Mouse (Mus musculus): ENCODE results near the gene Vps25. TPM values are rescaled to one million over a fixed set of nuclear protein-coding genes. Genes with fewer than 3 reads are reported as not detected.

The Vps25 gene
- 109 and 141 TPM in 2 replicates for polyA plus RNA-seq (2012; ENCODE audit: insufficient read depth, insufficient read length, missing spikeins)

DNA sequence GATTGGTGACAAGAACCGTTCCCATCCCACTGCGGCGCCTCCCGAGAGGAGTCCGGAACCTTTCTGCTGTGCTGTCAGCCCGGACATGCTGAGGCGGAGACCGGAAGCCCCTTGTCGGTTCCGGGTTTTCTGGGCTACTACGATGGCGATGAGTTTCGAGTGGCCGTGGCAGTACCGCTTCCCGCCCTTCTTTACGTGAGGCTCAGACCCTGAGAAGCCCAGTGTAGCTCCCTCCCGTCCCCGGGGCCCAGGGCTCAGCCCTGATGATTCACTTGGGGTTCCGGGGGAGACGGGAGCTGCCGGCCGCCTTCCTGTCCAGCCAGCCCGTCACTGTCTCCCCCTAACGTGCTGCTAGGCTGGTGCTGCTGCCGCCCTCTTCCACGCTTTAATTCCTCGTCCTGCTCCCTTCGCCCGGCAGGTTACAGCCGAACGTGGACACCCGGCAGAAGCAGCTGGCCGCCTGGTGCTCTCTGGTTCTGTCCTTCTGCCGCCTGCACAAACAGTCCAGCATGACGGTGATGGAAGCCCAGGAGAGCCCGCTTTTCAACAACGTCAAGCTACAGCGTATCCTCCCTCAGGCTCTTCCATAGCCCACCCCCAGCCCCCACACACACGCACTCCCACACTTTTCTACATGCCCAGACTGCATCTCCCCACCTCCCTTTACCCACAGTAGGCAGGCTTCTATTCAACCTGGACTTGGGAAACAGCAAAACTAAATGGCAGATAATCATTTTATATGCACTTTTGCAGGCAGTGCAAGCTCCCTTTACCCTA is at the start of gene Vps25:
Gene Vps25, plus strand, starts transcription at position 95 of the 777 bp plus-strand sequence.
- H3K27ac ChIP-seq (replicated peaks; ENCODE audit: low read depth, low read length) = peak within 1 kb of the TSS; percentile 90
- peak within 1 kb of the TSS; percentile 99 for H3K4me3 ChIP-seq (ENCODE audit: insufficient read depth, low read depth, low read length)
- H3K4me1 ChIP-seq (ENCODE audit: control insufficient read depth, insufficient read depth, insufficient read length, low read length) = 0 out of 2 replicates have a peak, but pooled peaks cover 2% of the 10 kb centered on the region

DNA sequence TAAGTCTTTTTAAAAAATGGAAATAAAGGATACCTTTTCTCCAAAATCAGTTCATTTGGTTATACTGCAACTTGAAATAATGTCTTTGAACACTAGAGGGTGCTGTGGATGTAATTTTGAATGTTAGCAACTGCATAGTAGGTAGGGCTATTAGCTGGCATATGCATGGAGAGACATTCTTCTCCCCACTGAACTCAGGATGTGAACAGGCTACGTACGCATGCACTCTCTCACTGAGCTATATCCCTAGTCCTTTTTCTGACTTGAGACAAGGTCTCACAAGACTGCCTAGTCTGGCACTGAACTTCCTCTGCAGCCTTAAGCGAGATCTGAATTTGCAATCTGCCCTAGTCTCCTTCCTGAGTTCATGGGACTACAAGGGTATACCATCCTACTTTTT is 41.5 kb upstream of the Vps25 start:
- 0 out of 2 replicates have a peak, but pooled peaks cover 3% of the 10 kb centered on the region for H3K4me1 ChIP-seq (ENCODE audit: control insufficient read depth, insufficient read depth, insufficient read length, low read length)
- H3K4me3 ChIP-seq (ENCODE audit: insufficient read depth, low read depth, low read length) = no peak overlapping the region
- peak overlapping the region; percentile 42 for H3K27ac ChIP-seq (replicated peaks; ENCODE audit: low read depth, low read length)

DNA sequence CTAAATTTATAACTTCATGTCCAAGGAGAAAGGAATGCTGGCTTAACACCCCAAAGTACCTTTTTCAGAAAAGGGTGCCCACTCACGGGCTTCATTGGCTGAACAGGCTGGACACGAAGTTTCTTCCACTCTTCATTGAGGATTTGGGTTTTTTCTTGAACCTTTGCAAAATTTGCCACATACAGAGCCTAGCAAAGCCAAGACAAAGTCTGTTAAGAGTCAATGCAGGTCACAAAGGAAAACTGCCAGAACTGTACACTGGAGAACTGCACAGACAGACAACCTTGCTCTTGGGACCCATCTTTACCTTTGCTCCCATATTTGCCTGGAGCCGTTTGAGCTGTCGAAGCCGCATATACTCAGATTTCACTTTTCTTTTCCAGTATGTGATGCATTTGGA is 36.6 kb upstream of the Vps25 start:
- H3K4me1 ChIP-seq (ENCODE audit: control insufficient read depth, insufficient read depth, insufficient read length, low read length) = peaks cover 12% of the 10 kb centered on the region
- H3K27ac ChIP-seq (replicated peaks; ENCODE audit: low read depth, low read length) = peak overlapping the region; percentile 84
- H3K4me3 ChIP-seq (ENCODE audit: insufficient read depth, low read depth, low read length) = no peak overlapping the region

DNA sequence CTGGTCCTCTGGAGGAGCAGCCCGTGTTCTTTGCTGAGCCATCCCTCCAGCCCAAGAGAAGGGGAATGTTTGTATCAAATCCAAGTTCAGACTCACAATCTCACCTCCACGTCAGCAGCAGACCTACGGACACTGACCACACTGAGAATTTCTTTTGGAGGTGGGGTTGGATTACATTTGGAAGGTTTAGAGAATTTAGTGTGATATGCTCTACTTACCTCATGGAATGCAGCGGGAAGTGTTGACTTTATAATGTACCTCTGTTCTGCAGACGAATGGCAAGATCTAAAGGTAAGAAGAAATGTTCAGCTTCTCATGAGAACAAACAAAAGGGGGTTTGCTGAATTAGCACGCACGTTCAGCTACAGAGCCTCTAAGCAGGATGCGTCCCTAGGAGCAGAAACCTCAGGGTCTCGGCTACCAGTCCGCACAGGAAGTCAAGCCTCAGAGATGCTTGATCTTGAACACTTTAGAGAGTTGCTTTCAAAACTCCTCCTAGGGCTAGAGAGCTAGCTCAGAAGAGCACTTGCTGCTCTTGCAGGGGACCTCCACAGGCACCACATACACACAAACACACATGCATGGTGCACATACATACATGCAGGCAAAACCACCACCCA is 35.0 kb upstream of the Vps25 start:
- H3K27ac ChIP-seq (replicated peaks; ENCODE audit: low read depth, low read length) = peak overlapping the region; percentile 47
- no peak overlapping the region for H3K4me3 ChIP-seq (ENCODE audit: insufficient read depth, low read depth, low read length)
- peaks cover 12% of the 10 kb centered on the region for H3K4me1 ChIP-seq (ENCODE audit: control insufficient read depth, insufficient read depth, insufficient read length, low read length)

DNA sequence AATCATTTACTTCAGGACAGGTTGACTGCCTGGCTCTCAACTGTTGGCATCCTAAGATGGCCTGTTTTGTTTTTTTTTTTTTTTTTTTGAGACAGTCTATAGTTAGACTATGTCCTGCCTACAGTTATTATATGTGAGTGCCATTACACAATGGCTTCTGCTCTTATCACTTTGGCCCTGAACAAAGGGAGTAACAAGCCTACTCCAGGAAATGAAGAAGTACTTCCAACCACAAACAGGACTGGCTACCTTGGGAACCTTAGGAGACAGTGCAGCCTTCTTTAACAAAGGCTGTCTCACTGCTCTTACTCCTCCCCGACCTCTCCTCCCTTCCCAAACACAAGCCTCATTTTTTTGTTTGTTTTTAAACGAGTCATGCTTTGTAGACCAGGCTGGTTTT is 32.7 kb upstream of the Vps25 start:
- peak overlapping the region; percentile 71 for H3K27ac ChIP-seq (replicated peaks; ENCODE audit: low read depth, low read length)
- H3K4me1 ChIP-seq (ENCODE audit: control insufficient read depth, insufficient read depth, insufficient read length, low read length) = peaks cover 8% of the 10 kb centered on the region
- no peak overlapping the region for H3K4me3 ChIP-seq (ENCODE audit: insufficient read depth, low read depth, low read length)

DNA sequence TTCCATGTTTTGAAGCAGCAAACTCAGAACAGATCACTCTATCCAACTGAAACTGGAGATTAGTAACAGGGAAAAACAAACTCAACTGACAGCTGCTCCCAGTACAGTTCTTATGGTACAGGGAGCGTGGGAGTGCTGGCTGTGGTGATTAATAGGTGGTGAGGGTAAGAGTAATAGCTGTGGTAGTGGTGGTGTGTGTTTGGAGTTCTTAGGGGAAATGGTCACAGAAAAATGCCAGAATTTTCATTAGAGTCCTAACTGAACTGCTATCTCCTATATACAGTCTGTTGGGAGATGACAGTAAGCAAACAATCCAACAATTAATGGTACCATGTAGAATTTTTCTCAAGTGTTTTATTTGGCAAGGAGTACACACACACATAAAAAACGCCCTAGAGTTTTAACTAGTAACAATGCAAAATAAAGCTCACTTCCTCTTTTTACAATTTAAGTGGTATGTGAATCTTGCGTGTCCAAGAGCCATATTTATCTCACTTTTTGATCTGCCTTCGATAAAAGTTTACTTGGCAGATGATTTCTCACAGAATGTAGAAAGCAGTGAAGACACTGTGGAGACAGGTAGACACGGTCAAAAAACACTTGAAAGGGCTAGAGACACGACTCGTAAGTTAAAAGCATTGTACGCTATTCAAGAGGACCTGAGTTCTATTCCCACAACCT is 32.1 kb upstream of the Vps25 start:
- H3K4me3 ChIP-seq (ENCODE audit: insufficient read depth, low read depth, low read length) = no peak overlapping the region
- peak overlapping the region; percentile 71 for H3K27ac ChIP-seq (replicated peaks; ENCODE audit: low read depth, low read length)
- H3K4me1 ChIP-seq (ENCODE audit: control insufficient read depth, insufficient read depth, insufficient read length, low read length) = peaks cover 8% of the 10 kb centered on the region

DNA sequence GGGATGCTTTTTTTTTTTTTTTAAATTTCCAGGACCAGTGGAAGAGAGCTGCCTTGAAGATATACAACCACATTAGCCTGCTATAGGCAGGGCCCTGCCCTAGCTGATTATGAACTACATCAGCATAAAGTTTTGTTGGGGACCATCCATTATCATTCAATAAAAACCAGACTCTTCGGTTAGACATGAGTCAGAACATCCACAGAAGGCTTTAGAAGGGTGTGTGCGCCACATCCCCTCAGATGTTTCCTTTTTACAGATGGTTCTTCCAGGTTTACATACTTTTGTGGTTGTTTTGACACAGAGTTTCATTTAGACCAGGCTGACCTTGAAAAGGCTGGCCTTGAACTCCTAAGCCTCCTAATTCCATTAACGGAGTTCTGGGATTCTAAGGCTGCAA is 29.2 kb upstream of the Vps25 start:
- H3K4me3 ChIP-seq (ENCODE audit: insufficient read depth, low read depth, low read length) = peak overlapping the region; percentile 20; the same call in 1 of the 2 replicates
- peak overlapping the region; percentile 89 for H3K27ac ChIP-seq (replicated peaks; ENCODE audit: low read depth, low read length)
- peaks cover 7% of the 10 kb centered on the region; the same call in 1 of the 2 replicates for H3K4me1 ChIP-seq (ENCODE audit: control insufficient read depth, insufficient read depth, insufficient read length, low read length)

DNA sequence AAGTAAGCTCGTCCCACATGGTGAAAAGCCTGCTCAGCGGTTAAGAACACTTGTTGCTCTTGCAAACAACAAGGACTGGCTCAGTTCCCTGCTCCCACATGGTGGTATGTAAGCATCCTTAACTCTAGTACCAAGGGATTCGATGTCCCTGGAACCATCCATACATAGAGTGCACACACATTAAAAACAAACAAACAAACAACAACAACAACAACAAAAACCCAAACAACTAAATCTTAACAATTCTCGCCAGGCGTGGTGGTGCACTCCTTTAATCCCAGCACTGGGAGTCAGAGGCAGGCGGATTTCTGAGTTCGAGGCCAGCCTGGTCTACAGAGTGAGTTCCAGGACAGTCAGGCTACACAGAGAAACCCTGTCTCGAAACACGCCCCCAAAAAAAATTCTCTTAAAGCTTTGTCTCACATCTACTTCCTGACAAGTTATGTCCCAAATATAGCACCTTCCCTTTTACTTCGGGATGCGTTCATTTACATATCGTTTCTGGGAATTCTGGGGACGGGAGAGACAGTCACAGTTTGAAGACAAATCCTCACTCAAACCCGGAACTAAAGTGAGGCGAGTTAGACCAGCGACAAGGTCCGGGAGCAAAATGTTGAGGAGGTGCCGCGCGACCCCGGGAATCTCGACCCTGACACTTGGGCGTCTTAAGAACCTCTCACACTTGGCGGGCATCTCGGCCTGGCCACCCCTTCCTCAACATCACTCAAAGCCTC is 28.0 kb upstream of the Vps25 start:
- H3K27ac ChIP-seq (replicated peaks; ENCODE audit: low read depth, low read length) = peak overlapping the region; percentile 89

DNA sequence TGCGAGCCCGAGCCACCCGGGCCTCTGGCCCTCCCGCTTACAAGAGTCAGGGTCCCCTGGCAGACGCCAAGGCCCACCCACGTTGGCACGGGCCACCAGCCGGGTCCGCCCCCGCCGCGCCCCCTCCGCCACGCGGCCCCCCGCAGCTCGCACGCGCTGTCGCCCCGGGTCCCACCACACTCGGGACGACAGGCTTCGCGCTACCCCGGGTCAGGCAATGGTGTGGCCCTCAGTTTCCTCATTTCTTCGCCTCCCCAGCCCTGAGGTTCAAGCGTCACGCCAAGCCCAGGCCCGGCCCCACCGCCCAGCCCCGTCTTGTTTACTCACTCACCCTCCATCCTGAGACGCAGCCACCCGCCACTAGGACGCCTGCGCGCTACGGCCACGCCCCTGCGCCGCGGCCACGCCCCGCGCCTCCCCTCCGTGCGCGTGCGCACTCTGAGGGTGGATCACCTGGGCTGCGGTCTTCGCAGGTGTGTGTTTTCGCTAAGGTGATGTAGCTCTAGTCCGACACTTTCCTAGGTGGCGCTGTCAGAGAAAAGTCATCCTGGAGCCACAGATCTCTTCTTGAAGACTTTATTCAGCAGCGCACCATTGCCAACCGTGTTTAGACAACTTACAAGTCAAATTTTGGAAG is 27.3 kb upstream of the Vps25 start, which contains the start of gene Ezh1:
Gene Ezh1, minus strand, starts transcription at position 399 of the 637 bp plus-strand sequence.
- Histone ChIP-seq H3K27ac (replicated peaks; ENCODE audit: low read depth, low read length) (peak within 1 kb of the TSS; percentile 89), H3K4me1 (ENCODE audit: control insufficient read depth, insufficient read depth, insufficient read length, low read length) (peaks cover 12% of the 10 kb centered on the region), H3K4me3 (ENCODE audit: insufficient read depth, low read depth, low read length) (peak within 1 kb of the TSS; percentile 78)

More for the DNA sequence above, 28.0 kb upstream of the Vps25 start:
- H3K4me3 ChIP-seq (ENCODE audit: insufficient read depth, low read depth, low read length) = peak overlapping the region; percentile 78
- H3K4me1 ChIP-seq (ENCODE audit: control insufficient read depth, insufficient read depth, insufficient read length, low read length) = peaks cover 15% of the 10 kb centered on the region

DNA sequence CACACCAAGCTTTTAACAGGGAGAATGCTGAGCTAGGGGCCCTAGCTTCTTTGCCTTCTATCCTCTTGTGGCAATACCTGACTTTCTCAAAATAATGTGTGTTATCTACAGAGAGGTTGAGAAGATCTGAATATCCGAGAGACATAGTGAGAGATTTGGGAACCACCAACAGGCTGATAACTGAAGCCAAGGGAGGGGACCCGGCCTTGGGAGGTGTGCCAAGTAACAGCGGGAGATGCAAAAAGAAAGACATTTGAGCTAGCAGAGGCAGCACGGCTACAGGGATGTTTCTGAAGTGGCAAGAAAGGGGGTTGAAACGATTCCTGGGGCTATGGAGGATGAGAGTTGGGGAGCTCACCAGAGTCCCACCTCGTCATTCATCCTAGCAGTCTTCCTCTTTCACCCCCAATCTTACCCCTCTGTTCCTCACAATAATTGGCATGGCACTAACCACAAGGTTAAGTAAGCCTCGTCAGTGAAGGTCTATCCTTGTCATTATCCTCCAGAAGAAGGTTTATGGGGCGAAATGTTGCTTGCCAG is 24.1 kb upstream of the Vps25 start:
- Histone ChIP-seq H3K27ac (replicated peaks; ENCODE audit: low read depth, low read length) (peak overlapping the region; percentile 99), H3K4me3 (ENCODE audit: insufficient read depth, low read depth, low read length) (0 out of 2 replicates have a peak overlapping the region, but pooled peaks have one; percentile 15)

DNA sequence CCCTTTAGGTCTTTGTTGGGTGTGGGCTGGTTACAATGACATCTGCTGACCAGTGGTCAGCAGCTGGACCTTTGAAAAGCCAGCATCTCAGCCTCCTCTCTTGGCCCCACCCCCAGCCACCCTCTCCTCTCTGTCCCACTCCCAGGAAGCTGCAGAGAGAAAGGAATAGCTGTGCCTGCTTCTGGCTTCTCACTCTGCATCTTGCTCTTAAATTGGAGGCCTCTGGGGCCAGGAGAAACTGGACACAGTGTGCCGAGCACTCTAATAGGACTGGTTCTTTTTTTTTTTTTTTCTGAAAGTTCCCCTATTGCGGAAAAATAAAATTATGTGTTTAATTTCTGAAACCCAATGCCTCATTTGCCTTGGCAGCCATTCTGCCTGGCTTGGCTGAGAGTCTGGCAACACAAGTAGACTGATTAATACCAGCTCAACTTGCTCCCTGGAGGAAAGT is 23.4 kb upstream of the Vps25 start:
- Histone ChIP-seq H3K4me3 (ENCODE audit: insufficient read depth, low read depth, low read length) (peak overlapping the region; percentile 53; the same call in 1 of the 2 replicates), H3K4me1 (ENCODE audit: control insufficient read depth, insufficient read depth, insufficient read length, low read length) (peaks cover 11% of the 10 kb centered on the region), H3K27ac (replicated peaks; ENCODE audit: low read depth, low read length) (peak overlapping the region; percentile 99)

More for the DNA sequence above, 24.1 kb upstream of the Vps25 start:
- peaks cover 11% of the 10 kb centered on the region for H3K4me1 ChIP-seq (ENCODE audit: control insufficient read depth, insufficient read depth, insufficient read length, low read length)

DNA sequence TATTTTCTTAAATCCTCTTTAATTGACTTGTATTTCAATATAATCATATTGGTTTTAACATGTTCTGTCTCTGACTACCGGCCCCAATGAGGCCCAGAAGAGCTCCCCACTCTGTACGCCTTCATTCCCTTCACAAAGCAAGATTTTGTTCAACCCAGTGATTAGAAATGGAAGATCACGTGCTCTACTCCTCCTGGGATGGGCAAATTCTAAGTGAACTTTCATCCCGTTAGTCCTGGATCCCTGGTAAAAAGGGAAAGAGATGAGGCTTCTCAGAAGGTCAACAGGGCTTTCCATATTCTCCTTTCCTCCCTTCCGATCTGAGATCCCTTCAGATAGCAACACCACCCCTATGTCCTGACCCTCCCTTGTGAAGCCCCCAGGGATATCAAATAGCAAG is 23.0 kb upstream of the Vps25 start:
- Histone ChIP-seq H3K4me3 (ENCODE audit: insufficient read depth, low read depth, low read length) (peak overlapping the region; percentile 53), H3K4me1 (ENCODE audit: control insufficient read depth, insufficient read depth, insufficient read length, low read length) (peaks cover 11% of the 10 kb centered on the region), H3K27ac (replicated peaks; ENCODE audit: low read depth, low read length) (peak overlapping the region; percentile 99)

DNA sequence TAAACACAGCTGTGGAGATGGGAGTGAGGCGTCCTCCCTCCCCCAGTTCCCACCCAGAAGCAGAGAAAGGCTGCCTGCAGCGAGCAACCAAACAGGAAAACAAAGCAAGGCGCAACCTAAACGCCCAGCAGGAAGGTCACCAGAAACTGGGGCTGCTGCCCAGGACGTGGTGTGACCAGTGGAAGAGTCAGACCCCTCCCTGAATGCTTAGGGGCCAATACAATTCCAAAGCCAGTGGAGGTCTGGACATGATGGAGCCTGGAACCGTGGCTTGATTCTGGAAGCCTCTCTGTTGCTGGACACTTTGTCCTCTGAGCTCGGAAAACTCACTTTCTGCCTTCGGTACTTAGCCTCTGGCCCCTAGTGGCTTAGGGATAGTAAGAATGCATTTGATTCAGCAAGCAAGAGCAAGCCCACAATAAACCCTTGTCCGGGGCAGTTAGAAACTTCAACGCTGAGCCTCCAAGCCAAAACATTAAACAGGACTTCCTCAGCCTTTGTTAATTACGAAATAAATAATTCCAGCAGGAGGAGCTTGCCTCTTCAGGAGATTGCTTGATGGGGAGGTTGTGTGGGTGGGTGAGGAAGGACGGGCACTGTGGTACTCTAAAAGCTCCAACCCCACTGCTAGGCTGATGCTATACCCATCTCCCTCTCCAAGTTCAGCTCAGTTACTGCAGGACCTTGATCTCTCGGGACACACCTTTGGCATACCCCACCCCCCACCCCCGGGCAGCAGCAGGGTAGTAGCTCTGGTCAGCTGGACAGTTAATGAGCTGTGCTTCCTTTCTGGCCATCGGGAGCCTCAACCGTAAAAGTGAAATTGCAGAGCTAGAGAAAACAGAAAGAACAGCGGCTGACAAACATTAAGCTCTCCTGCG is 22.3 kb upstream of the Vps25 start:
- Histone ChIP-seq H3K27ac (replicated peaks; ENCODE audit: low read depth, low read length) (peak overlapping the region; percentile 99), H3K4me1 (ENCODE audit: control insufficient read depth, insufficient read depth, insufficient read length, low read length) (peaks cover 11% of the 10 kb centered on the region), H3K4me3 (ENCODE audit: insufficient read depth, low read depth, low read length) (peak overlapping the region; percentile 53)
